Mouse (Mus musculus) kidney, adult 2 months (tissue): ENCODE data around the gene Lamb2. TPM values are rescaled to one million over a fixed set of nuclear protein-coding genes. Genes with fewer than 3 reads are reported as not detected.

ENCODE experiments used
- DNase-seq: peaks from one replicate; pipeline ENCODE4 v3.0.0; 2021
- H3K27ac ChIP-seq: fragments of 200-500 bp; 2 replicates; pipeline ENCODE4 v1.5.1; 2012; ENCODE audit warnings: low read depth, low read length, control low read depth, inconsistent platforms; ENCODE audit not compliant: insufficient read depth
- H3K27me3 ChIP-seq: fragments of 200-500 bp; replicated peaks from 2 replicates; pipeline ENCODE4 v1.6.1; 2012; ENCODE audit warnings: mild to moderate bottlenecking, moderate library complexity, low read length, inconsistent platforms; ENCODE audit not compliant: control insufficient read depth, insufficient read depth
- H3K36me3 ChIP-seq: fragments of 200-500 bp; 2 replicates; pipeline ENCODE4 v1.6.1; 2012; ENCODE audit warnings: mild to moderate bottlenecking, moderate library complexity, low read length, inconsistent platforms; ENCODE audit not compliant: control insufficient read depth, insufficient read depth
- H3K4me1 ChIP-seq: fragments of 200-500 bp; 2 replicates; pipeline ENCODE4 v1.6.1; 2011; ENCODE audit warnings: low read length; ENCODE audit not compliant: control insufficient read depth, insufficient read depth
- H3K4me3 ChIP-seq: fragments of 200-500 bp; 2 replicates; pipeline ENCODE4 v1.5.1; 2011; ENCODE audit warnings: mild to moderate bottlenecking, low read depth, low read length, control low read depth; ENCODE audit not compliant: insufficient read depth
- CTCF ChIP-seq: fragments of 200-500 bp; conservative IDR thresholded peaks from 2 replicates; pipeline ENCODE4 v1.5.1; 2011; ENCODE audit warnings: low read depth, mild to moderate bottlenecking, control low read depth, low read length, moderate library complexity, mixed read lengths; ENCODE audit not compliant: insufficient read depth, insufficient read length
- POLR2A ChIP-seq: fragments of 200-500 bp; IDR thresholded peaks from one replicate; pipeline ENCODE4 v1.6.1; 2011; ENCODE audit warnings: low read depth, low read length, control low read depth
- WGBS: fragments of 180-500 bp; shearing (Covaris S2); methylation state at CpG from one replicate; pipeline ENCODE4 v1.1.7; 2018; 5-methylcytosine and 5-hydroxymethylcytosine counted together
- polyA plus RNA-seq: library from polyadenylated mRNA; depleted of rRNA; stranded (reverse); fragments of >200 nt; gene quantifications from 2 replicates; pipeline ENCODE4 v1.2.3, GENCODE M21; 2012

The Lamb2 gene
- polyA plus RNA-seq, 1 experiment: 80.4 TPM

GRCm38 (mm10) chr9:108454429-108454828 is 25.1 kb upstream of the Lamb2 start:
- no peak for DNase-seq
- Histone ChIP-seq H3K4me1 (peaks cover 12% of the 10 kb centered on the region), H3K27ac (no peak overlapping the region), H3K36me3 (no peaks in the 10 kb centered on the region), H3K4me3 (no peak overlapping the region), H3K27me3 (no peaks in the 10 kb centered on the region)
- TF ChIP-seq CTCF: no peak
- TF ChIP-seq POLR2A: no peak
- WGBS: 93% methylated on average over 6 of the region's 6 CpGs

DNA sequence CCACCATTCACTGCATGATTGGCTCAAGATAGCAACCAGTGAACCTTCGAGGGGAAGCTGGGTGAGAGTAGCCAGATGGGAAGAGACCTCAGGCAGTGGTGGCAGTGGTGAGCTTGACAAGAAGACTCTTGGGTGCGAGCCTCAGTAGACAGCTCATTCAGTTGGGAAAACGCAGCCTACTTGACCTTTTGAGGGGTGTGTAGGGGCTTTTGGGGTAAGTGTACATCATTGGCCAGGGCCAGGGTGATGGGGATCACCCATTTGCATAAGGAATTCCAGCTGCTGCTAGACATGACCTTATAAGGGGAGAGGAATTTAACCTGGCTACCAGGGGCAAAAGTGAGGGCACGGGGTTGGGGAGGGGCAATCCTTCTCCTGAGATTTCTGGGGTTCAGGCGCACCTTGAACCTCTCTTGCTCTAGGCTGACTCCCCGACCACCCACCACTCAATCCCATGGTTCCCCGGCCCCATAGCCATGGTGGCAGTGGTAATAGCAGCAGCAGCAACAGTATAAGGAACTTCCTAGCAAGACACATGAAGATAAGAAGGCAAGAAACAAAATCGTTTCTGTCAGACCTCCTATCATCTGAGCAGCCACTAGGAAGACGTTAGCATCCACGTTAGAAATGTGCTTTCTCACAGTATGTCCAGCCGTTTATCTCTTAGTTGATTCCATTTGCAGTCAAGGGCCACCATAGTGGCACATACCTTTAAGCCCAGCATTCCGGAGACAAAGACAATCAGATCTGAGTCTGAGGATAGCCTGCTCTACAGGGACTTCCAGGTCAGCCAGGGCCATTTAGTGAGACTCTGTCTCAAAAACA is 23.6 kb upstream of the Lamb2 start:
- H3K36me3 ChIP-seq: no peaks in the 10 kb centered on the region
- H3K27ac ChIP-seq: no peak overlapping the region
- no peak for TF ChIP-seq POLR2A
- no peak for TF ChIP-seq CTCF
- 76% methylated on average over 12 of the region's 12 CpGs for WGBS
- peaks cover 14% of the 10 kb centered on the region for H3K4me1 ChIP-seq
- H3K27me3 ChIP-seq: no peaks in the 10 kb centered on the region
- H3K4me3 ChIP-seq: no peak overlapping the region
- DNase-seq: no peak

- DNase-seq: no peak
- H3K4me1 ChIP-seq: peaks cover 17% of the 10 kb centered on the region; the same call in 1 of the 2 replicates
- H3K27me3 ChIP-seq: no peaks in the 10 kb centered on the region
- no peak overlapping the region for H3K4me3 ChIP-seq
- TF ChIP-seq CTCF (no peak), POLR2A (no peak)
- whole genome bisulfite sequencing: 92% methylated on average over 10 of the region's 10 CpGs
- H3K36me3 ChIP-seq: no peaks in the 10 kb centered on the region
- H3K27ac ChIP-seq: no peak overlapping the region
These were observed 22.6 kb upstream of the Lamb2 start for GRCm38 (mm10) chr9:108456953-108457352.

- peak overlapping the region; percentile 65 for H3K27ac ChIP-seq
- WGBS: 73% methylated on average over 1 of the region's 1 CpGs
- DNase-seq: no peak
- peak overlapping the region; percentile 64 for H3K4me3 ChIP-seq
- no peak for TF ChIP-seq CTCF
- no peak for TF ChIP-seq POLR2A
- peaks cover 14% of the 10 kb centered on the region; the same call in 1 of the 2 replicates for H3K4me1 ChIP-seq
- no peaks in the 10 kb centered on the region for H3K27me3 ChIP-seq
- no peaks in the 10 kb centered on the region for H3K36me3 ChIP-seq
These were observed 19.6 kb upstream of the Lamb2 start for GRCm38 (mm10) chr9:108459939-108460318.

- H3K4me1 ChIP-seq: peaks cover 14% of the 10 kb centered on the region; the same call in 1 of the 2 replicates
- H3K36me3 ChIP-seq: no peaks in the 10 kb centered on the region
- H3K27ac ChIP-seq: peak within 1 kb of the TSS; percentile 78
- DNase-seq: peak; percentile 91
- H3K4me3 ChIP-seq: peak within 1 kb of the TSS; percentile 64
- no peaks in the 10 kb centered on the region for H3K27me3 ChIP-seq
- WGBS: under 1% methylated on average over 51 of the region's 52 CpGs
- peak; percentile 38 for TF ChIP-seq POLR2A
- TF ChIP-seq CTCF: no peak
These were observed 19.0 kb upstream of the Lamb2 start, which contains the start of gene Ccdc71 for GRCm38 (mm10) chr9:108460319-108461178. Ccdc71 (plus strand) TSS chr9:108460527.

- H3K27ac ChIP-seq: peak within 1 kb of the TSS; percentile 78
- DNase-seq: peak; percentile 56
- H3K4me1 ChIP-seq: peaks cover 14% of the 10 kb centered on the region; the same call in 1 of the 2 replicates
- H3K27me3 ChIP-seq: no peaks in the 10 kb centered on the region
- H3K36me3 ChIP-seq: no peaks in the 10 kb centered on the region
- WGBS: 10% methylated on average over 11 of the region's 11 CpGs
- peak within 1 kb of the TSS; percentile 64 for H3K4me3 ChIP-seq
- TF ChIP-seq POLR2A: no peak
- TF ChIP-seq CTCF: no peak
These were observed 18.3 kb upstream of the Lamb2 start, which contains the start of gene Klhdc8b for GRCm38 (mm10) chr9:108461181-108461631. Klhdc8b (minus strand) TSS chr9:108461581.

GRCm38 (mm10) chr9:108461675-108462074 is 17.9 kb upstream of the Lamb2 start:
- no peak for DNase-seq
- Histone ChIP-seq H3K27ac (peak overlapping the region; percentile 33; the same call in 1 of the 2 replicates), H3K36me3 (no peaks in the 10 kb centered on the region), H3K27me3 (no peaks in the 10 kb centered on the region), H3K4me3 (peak overlapping the region; percentile 64; the same call in 1 of the 2 replicates), H3K4me1 (peaks cover 14% of the 10 kb centered on the region; the same call in 1 of the 2 replicates)
- TF ChIP-seq POLR2A (no peak), CTCF (no peak)
- WGBS: 64% methylated on average over 5 of the region's 5 CpGs
